Mouse (Mus musculus) bone marrow, adult 2 months (tissue): Measurements from ENCODE around the gene Ccdc28a. TPM values are rescaled to one million over a fixed set of nuclear protein-coding genes. Genes with fewer than 3 reads are reported as not detected.

Experiments used
- H3K27ac ChIP-seq: fragments of 200-500 bp; 2 replicates; pipeline ENCODE4 v1.5.1; 2012; ENCODE audit warnings: low read depth, mild to moderate bottlenecking, control low read depth, inconsistent platforms, low read length; ENCODE audit not compliant: control insufficient read depth, poor library complexity, insufficient read depth
- H3K4me1 ChIP-seq: fragments of 200-500 bp; 2 replicates; pipeline ENCODE4 v1.6.1; 2011; ENCODE audit warnings: low read length; ENCODE audit not compliant: control insufficient read depth, insufficient read depth
- H3K4me3 ChIP-seq: fragments of 200-500 bp; replicated peaks from 2 replicates; pipeline ENCODE3; 2011; ENCODE audit warnings: mild to moderate bottlenecking, low read depth, low read length, control low read depth; ENCODE audit not compliant: control insufficient read depth
- CTCF ChIP-seq: fragments of 200-500 bp; IDR thresholded peaks from 2 replicates; pipeline ENCODE4 v1.5.1; 2011; ENCODE audit warnings: low read length, control low read depth; ENCODE audit not compliant: control insufficient read depth, insufficient read depth
- POLR2A ChIP-seq: fragments of 200-500 bp; IDR thresholded peaks from 2 replicates; pipeline ENCODE4 v1.6.1; 2011; ENCODE audit warnings: low read depth, mild to moderate bottlenecking, control low read depth, low read length, borderline replicate concordance; ENCODE audit not compliant: control insufficient read depth
- WGBS: fragments of 180-500 bp; shearing (Covaris S2); methylation state at CpG from one replicate; pipeline ENCODE4 v1.1.7; 2018; 5-methylcytosine and 5-hydroxymethylcytosine counted together
- polyA plus RNA-seq: library from polyadenylated mRNA; stranded (reverse); fragments of >200 nt; gene quantifications from 2 replicates; pipeline ENCODE4 v1.2.4, GENCODE M21; 2011; ENCODE audit warnings: low replicate concordance; ENCODE audit not compliant: missing spikeins, insufficient read depth, insufficient read length

Gene Ccdc28a
- polyA plus RNA-seq = 7.6 and 11.0 TPM in 2 replicates

DNA sequence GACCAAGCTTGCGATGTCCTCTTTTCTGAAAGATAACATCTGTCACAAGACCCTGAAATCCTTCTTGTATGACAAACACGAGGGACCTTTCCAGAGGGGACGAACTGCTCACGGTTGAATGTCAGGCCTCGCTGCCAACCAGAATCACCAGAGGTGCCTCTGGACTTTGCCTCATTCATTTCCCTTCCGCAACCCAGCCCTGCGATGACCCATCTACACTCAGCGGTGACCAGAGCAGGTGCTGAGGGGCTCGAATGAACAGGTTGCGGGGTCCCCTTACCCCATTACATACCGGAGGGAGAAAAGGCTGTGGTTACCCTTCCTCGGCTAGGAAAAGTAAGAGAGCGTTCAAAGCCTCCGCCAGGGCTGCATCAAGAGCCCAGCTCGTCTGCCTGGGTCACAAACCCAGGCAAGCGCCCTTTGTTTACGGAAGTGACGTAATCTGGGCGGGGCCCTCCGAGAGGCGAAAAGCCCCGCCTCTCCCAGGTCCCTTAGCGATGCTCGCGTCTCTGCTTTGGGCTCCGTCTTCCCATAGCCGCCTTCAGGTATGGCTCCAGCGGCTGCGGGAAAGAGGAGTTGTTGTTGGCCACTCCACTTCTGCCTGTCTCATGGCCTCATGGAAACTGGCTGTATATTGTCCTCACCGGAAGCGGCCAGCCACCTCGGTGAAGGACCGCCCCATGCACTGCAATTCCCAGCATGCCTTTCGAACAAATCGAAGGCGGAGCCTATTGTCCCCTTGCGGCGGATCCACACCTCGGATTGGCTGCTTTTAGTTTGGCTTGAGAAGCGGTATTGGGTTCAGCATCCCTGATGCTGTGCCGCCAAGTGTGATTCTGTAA is at the start of gene Ccdc28a:
Gene Ccdc28a, minus strand, starts transcription at position 439 of the 842 bp plus-strand sequence.
- 1% methylated on average over 41 of the region's 41 CpGs for WGBS
- peak within 1 kb of the TSS; percentile 96 for H3K4me3 ChIP-seq
- TF ChIP-seq CTCF (no peak), POLR2A (peak; percentile 37; the same call in 1 of the 2 replicates)
- peak within 1 kb of the TSS; percentile 75 for H3K27ac ChIP-seq
- H3K4me1 ChIP-seq = no peaks in the 10 kb centered on the region

DNA sequence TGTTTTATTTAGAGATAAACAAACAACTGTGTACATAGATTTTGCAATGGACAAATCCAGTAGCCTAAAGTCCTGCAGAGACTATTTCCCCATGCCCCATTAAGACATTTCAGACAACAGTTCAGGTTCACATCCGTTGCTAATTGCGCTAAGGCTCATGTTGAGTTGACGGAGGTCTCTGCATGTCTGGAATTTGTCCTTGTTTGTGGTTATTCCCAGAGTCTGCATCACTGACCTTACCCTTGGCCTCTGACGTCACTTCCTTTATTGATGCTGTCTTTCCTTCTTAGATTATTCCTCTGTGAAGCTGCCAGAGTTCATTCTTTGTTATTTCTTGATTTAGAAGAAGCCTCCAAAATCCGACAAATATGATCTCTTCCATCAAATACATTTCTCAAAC is 49.2 kb upstream of the Ccdc28a start:
- Histone ChIP-seq H3K27ac (no peak overlapping the region), H3K4me3 (no peak overlapping the region), H3K4me1 (no peaks in the 10 kb centered on the region)
- WGBS = 91% methylated on average over 5 of the region's 5 CpGs
- TF ChIP-seq CTCF (no peak), POLR2A (no peak)

DNA sequence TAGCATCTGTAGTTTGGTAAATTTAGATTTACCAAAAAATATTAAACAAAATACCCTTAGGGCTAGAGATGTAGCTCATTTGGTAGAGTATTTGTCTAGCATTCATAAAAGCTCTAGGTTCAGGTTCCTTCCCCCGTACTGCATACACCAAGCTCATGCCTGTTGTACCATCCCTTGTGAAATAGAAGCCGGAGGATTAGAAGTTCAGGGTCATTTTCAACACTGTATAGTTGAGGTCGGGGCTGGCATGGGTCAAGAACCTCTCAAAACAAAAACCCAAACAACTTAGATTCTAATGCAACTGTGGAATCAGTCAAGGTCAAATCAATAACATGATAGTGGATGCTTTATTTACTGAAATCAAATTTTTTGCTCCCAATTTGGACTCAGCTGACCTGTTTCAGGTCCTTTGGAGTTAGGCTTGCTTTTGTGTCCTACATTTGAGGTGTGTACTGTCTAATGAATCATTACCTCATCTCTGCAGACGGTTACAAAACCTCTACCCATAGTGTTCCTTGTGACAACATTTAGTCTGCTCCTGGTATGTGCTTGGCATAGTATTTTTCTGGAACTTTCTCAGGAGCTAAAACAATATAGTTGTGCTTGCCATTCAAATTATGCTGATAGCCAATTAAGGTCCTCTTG is 41.4 kb upstream of the Ccdc28a start:
- no peaks in the 10 kb centered on the region for H3K4me1 ChIP-seq
- TF ChIP-seq POLR2A (no peak), CTCF (no peak)
- WGBS = 66% methylated on average over 4 of the region's 4 CpGs
- H3K4me3 ChIP-seq = no peak overlapping the region
- H3K27ac ChIP-seq = no peak overlapping the region

DNA sequence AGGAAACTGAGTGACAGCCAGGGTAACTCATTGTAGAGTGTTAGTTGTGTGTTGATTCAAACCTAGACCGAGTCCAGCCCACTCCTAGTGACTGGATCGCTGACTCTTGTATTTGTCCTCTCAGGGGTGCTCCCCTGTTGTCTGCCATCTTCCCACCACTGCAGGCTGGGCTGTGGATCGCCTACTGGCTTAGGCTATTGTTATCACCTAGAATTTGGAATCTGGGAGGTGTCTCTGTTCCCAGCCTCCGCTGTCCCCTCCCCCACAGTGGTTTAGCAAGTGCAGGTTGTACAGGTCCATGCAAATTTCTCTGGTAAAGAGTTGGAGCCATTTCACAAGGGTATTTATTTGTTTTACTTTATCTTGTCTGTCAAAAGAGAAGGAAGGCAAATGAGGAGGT is 16.5 kb upstream of the Ccdc28a start:
- WGBS = 84% methylated on average over 4 of the region's 4 CpGs
- Histone ChIP-seq H3K4me3 (no peak overlapping the region), H3K4me1 (no peaks in the 10 kb centered on the region), H3K27ac (no peak overlapping the region)
- TF ChIP-seq POLR2A = no peak
- no peak for TF ChIP-seq CTCF

DNA sequence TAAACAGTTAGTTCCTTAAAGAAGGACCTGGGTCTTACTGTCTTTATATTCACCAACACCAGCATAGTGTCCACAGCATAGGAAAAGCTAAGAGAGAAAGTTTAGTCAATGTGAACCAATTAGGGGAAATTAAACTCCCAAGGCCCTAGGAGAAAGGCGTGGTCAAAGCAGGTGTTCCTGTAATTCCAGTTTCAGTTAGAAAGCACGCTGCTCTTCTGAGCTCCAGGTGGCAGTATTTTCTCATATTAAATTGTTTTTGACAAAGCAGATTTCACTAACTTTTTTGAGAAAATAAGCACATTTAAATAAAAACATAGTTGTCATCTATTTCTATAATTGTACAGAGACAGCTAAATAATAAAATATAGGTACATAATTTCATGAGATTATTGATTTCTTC is 8.8 kb upstream of the Ccdc28a start:
- 30% methylated on average over 2 of the region's 2 CpGs for WGBS

DNA sequence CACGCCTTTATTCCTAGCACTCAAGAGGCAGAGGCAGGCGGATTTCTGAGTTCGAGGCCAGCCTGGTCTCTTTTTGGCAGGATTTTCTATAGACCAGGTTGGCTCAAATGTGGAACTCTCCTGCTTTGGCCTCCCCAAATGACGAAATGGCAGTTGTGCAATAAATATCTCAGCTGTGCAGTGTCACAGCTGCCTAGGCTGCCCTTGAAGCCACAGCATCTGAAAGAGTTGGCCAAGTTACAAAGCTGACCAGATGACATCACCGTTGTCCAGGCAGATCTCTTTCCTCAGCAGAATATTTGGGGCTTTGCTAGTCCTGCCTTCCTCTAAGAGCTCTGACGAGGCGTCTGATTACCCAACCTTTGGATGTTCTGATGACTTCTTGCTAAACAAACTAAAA is 2.4 kb upstream of the Ccdc28a start:
- H3K4me1 ChIP-seq = no peaks in the 10 kb centered on the region
- TF ChIP-seq POLR2A (no peak), CTCF (no peak)
- no peak overlapping the region for H3K4me3 ChIP-seq
- no peak overlapping the region for H3K27ac ChIP-seq
- WGBS = 62% methylated on average over 7 of the region's 7 CpGs

More for the DNA sequence above, 8.8 kb upstream of the Ccdc28a start:
- no peak overlapping the region for H3K4me3 ChIP-seq
- TF ChIP-seq CTCF = no peak
- no peak for TF ChIP-seq POLR2A
- no peaks in the 10 kb centered on the region for H3K4me1 ChIP-seq
- H3K27ac ChIP-seq = no peak overlapping the region

DNA sequence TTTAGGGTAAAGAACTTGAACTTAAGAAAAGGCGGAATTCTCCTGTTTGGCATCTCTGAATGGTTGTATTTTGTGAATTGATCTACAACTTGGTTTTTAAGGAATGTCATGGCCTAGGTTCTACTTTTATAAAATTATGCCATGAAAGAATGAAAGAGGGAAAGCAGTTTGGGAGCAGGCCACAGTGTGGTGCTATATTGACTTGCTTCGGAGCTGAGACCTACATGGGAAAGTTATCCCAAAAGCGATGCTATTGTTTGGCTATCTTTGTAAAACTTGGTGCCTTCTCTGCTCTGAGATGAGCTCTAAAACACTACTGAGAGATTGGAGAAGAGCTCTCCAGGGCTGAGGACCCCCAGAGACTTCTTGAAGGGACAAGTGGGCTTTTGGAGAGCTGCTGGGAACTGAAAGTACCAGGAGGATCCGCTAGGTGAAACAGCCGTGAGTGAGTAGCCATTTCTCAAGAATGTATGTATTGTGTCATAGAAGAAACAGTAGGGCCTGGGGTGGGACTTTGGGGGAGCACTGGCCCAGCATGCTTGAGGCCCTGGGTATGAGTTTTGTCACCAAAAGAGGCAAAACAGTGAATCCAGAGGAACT is 1.6 kb upstream of the Ccdc28a start:
- TF ChIP-seq POLR2A (no peak), CTCF (no peak)
- H3K27ac ChIP-seq = no peak overlapping the region
- H3K4me1 ChIP-seq = no peaks in the 10 kb centered on the region
- H3K4me3 ChIP-seq = no peak overlapping the region
- WGBS = 72% methylated on average over 5 of the region's 5 CpGs

DNA sequence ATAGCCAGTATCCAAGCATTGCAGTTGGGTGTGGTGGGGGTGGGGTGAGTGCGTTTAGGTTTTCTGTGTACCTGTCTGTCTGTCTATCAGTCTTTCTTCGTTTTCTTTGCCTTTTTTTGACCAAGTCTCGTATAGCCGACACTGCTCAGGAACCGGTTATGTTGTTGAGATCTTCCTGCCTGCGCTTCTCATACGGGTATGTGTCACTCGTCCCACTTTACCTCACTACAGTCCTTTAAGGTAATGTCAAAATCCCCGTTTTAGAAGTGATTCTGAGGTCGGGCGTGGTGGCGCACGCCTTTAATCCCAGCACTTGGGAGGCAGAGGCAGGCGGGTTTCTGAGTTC is 577 bp upstream of the Ccdc28a start:
- Histone ChIP-seq H3K4me3 (peak overlapping the region; percentile 96), H3K27ac (no peak overlapping the region), H3K4me1 (no peaks in the 10 kb centered on the region)
- TF ChIP-seq POLR2A (no peak), CTCF (no peak)
- 18% methylated on average over 14 of the region's 14 CpGs for WGBS
